Mouse (Mus musculus): Measurements from ENCODE around the gene Gm20388. TPM values are rescaled to one million over a fixed set of nuclear protein-coding genes. Genes with fewer than 3 reads are reported as not detected.
A peak's percentile ranks its signal among the peaks of the same experiment; 100 is the strongest.

Gm20388 gene
- polyA plus RNA-seq, 1 experiment from 2014 or later: not detected

GRCm38 (mm10) chr8:121678696-121679095 is 1768.1 kb downstream of the Gm20388 start:
- 67% methylated on average over 5 of the region's 5 CpGs for WGBS
- H3K9me3 ChIP-seq: no peaks in the 10 kb centered on the region

DNA sequence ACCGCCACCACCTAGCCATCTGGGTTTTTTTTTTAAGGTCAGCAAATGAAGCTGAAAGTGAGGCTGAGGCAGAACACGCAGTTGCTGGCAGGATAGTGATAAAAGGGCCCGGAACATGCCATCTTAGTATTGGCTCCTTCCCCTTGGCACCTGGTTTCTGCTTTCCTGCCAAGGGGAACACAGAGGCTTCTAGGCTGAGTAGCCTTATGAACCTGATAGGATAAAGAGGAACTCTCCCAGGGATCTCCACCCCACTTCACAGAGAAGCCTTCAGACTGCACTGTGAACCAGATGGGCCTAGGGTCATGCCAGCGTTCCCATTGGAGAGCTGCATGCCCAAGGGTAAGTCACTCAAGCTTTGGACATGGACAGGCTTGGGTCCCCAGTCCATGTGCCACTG is 1770.3 kb downstream of the Gm20388 start:
- 83% methylated on average over 4 of the region's 4 CpGs for WGBS
- H3K9me3 ChIP-seq: no peaks in the 10 kb centered on the region
- ATAC-seq (replicated peaks): no peak
- no peak overlapping the region for H3K27ac ChIP-seq (replicated peaks)
- no peaks in the 10 kb centered on the region for H3K4me1 ChIP-seq
- H3K36me3 ChIP-seq: no peaks in the 10 kb centered on the region
- no peak overlapping the region for H3K4me2 ChIP-seq (replicated peaks)
- no peak overlapping the region for H3K4me3 ChIP-seq
- H3K27me3 ChIP-seq: no peaks in the 10 kb centered on the region
- H3K9ac ChIP-seq (replicated peaks): no peak overlapping the region

More at GRCm38 (mm10) chr8:121678696-121679095, 1768.1 kb downstream of the Gm20388 start:
- H3K4me3 ChIP-seq: no peak overlapping the region
- H3K4me2 ChIP-seq (replicated peaks): no peak overlapping the region
- H3K4me1 ChIP-seq: no peaks in the 10 kb centered on the region
- no peaks in the 10 kb centered on the region for H3K36me3 ChIP-seq
- no peak overlapping the region for H3K27ac ChIP-seq (replicated peaks)
- no peak overlapping the region for H3K9ac ChIP-seq (replicated peaks)
- H3K27me3 ChIP-seq: no peaks in the 10 kb centered on the region
- no peak for ATAC-seq (replicated peaks)

DNA sequence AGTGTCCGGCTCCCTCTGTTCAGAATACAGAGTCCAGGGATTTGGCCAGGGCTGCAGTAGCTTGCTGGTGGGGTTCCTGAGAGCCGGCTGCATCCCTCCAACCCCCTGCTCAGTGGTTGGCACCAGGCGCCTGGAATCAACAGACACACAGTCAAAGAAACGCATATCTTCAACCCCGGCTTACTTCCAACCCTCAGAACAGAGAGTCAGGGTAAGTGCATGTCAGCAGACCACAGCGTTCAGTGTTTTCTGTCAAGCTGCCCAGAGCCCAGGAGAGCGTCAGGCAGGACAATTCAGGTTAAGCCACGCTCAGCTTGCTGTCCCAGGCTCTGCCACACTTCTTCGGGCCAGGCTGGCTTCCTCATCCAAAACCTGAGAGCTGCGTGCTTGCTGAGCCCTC is 1770.8 kb downstream of the Gm20388 start:
- ATAC-seq (replicated peaks): no peak
- H3K4me2 ChIP-seq (replicated peaks): no peak overlapping the region
- H3K36me3 ChIP-seq: no peaks in the 10 kb centered on the region
- no peak overlapping the region for H3K4me3 ChIP-seq
- no peaks in the 10 kb centered on the region for H3K4me1 ChIP-seq
- WGBS: 59% methylated on average over 10 of the region's 10 CpGs
- no peak overlapping the region for H3K9ac ChIP-seq (replicated peaks)
- H3K9me3 ChIP-seq: no peaks in the 10 kb centered on the region
- H3K27me3 ChIP-seq: no peaks in the 10 kb centered on the region
- H3K27ac ChIP-seq (replicated peaks): no peak overlapping the region

DNA sequence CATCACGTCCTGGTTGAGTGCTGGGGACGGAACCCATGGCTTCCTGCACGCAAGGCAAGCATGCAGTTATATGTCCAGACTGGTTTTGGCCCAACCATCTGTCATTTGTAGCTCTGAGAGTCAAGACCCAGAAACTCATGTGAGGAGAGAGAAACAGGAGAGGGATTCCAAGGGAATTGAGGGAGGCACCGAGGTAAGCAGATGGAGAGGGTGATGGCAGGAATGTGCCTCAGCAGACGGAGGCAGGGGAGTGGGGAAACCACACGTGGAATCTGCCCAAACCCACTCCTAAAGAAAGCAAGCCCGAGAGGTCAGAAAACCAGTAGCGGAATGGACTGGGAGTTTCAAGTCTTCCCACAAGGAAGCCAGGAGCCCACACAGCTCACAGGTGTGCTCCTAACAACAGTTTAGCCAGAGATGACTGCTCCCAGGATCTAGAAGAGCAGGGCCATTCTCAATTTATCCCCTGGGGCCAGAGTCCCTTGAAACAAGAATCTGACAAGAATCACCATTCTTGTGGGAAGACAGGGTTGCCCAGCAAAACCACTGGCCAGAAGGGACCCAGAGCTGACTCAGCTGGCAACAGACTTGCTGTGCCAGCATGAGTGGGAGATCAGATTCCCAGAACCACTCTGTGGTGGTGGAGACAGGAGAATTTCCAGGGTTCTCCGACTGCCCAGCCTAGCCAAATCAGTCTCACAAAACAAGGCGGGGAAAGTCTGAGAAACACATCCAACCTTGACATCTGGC is 1772.6 kb downstream of the Gm20388 start:
- Histone ChIP-seq H3K27me3 (no peaks in the 10 kb centered on the region), H3K9ac (replicated peaks) (no peak overlapping the region), H3K4me2 (replicated peaks) (no peak overlapping the region), H3K4me3 (no peak overlapping the region), H3K4me1 (peaks cover 11% of the 10 kb centered on the region), H3K27ac (replicated peaks) (no peak overlapping the region), H3K36me3 (no peaks in the 10 kb centered on the region), H3K9me3 (no peaks in the 10 kb centered on the region)
- no peak for ATAC-seq (replicated peaks)
- 77% methylated on average over 10 of the region's 10 CpGs for WGBS

DNA sequence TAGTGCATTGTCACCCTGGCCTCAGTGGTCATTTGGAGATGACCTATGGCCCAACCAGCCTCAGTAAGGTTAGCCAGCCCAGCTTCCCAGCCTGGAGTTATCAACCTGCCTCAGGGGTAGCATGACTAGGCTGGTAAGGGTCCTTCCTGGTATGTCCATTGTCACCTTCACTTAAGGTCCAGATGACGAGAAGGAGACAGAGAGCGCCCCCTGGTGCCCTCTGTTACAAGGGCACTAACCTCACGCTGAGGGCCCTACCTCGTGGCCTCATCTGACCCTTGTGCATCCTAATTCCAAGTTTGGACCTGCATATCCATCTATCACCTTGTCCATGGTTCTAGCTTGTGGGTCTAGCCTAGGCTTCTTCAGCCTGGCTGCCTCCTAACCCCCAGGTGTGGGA is 1774.8 kb downstream of the Gm20388 start:
- Histone ChIP-seq H3K27ac (replicated peaks) (no peak overlapping the region), H3K4me3 (no peak overlapping the region), H3K27me3 (no peaks in the 10 kb centered on the region), H3K4me2 (replicated peaks) (no peak overlapping the region), H3K9me3 (no peaks in the 10 kb centered on the region), H3K4me1 (peaks cover 14% of the 10 kb centered on the region), H3K9ac (replicated peaks) (no peak overlapping the region), H3K36me3 (no peaks in the 10 kb centered on the region)
- WGBS: 17% methylated on average over 4 of the region's 4 CpGs
- no peak for ATAC-seq (replicated peaks)

DNA sequence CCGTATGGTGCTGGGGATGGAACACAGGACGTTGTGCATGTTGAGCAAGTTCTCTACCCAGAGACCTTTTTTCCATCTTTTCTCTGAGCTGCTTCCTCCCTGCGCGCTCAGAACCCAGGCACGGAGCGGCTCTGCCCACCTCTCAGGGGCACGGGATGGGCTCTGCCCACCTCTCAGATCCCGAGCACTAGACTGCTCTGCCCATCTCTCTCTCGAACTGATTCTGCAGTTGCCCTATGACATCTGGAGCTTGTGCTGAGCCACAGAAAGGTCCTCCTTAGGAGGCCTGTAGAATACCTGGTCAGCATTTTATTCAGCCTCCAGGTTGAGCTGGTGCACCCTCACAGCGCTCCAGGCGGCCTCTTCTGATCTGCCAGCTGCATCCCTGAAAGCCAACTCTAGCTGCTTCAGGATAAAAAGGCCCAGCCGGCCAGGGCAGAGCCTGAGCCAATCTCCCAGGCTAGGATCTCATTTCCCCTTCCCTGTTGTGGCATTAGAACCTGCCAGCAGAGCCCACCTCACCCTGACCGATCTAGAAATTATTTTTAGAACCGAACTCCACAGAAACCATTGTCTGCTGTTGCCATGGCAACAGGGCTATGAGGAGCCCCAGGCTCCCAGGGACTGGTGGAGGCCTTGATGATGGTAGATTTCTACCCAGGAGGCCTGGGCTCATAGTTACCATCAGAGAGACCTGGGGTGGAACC is 1777.0 kb downstream of the Gm20388 start:
- ATAC-seq (replicated peaks): peak; percentile 59

DNA sequence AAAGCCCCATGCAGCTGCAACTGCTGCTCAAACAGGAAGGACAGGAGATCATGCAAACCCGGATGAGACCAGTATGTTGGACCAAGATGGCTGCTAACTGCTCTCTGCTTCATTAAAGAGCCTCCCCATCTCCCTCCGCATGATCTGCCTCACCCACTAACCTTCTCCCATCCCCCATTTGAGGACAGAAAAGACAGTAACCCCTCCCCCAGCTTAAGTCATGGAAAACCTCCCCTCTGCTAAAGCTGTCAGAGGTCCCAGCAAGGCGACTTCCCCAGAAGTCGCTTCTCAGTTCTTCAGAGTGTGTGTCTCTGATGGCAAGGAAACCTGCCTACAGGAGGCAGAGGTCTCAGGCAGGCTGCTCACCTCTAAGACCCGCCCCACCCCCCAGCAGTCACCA is 1777.9 kb downstream of the Gm20388 start:
- 41% methylated on average over 5 of the region's 5 CpGs for WGBS
- H3K9ac ChIP-seq (replicated peaks): no peak overlapping the region
- ATAC-seq (replicated peaks): no peak

More for the DNA sequence above, 1777.0 kb downstream of the Gm20388 start:
- H3K4me2 ChIP-seq (replicated peaks): no peak overlapping the region
- peaks cover 14% of the 10 kb centered on the region for H3K4me1 ChIP-seq
- H3K9me3 ChIP-seq: no peaks in the 10 kb centered on the region
- no peak overlapping the region for H3K4me3 ChIP-seq
- 48% methylated on average over 14 of the region's 14 CpGs for WGBS
- no peaks in the 10 kb centered on the region for H3K36me3 ChIP-seq
- H3K27ac ChIP-seq (replicated peaks): peak overlapping the region; percentile 89
- H3K27me3 ChIP-seq: no peaks in the 10 kb centered on the region
- 0 out of 2 replicates have a peak overlapping the region, but pooled peaks have one; percentile 22 for H3K9ac ChIP-seq (replicated peaks)

GRCm38 (mm10) chr8:121694453-121694852 is 1783.8 kb downstream of the Gm20388 start:
- Histone ChIP-seq H3K9me3 (no peaks in the 10 kb centered on the region), H3K27me3 (no peaks in the 10 kb centered on the region), H3K4me3 (no peak overlapping the region), H3K4me2 (replicated peaks) (no peak overlapping the region), H3K27ac (replicated peaks) (no peak overlapping the region), H3K9ac (replicated peaks) (no peak overlapping the region), H3K4me1 (peaks cover 15% of the 10 kb centered on the region), H3K36me3 (no peaks in the 10 kb centered on the region)
- 53% methylated on average over 4 of the region's 4 CpGs for WGBS
- no peak for ATAC-seq (replicated peaks)

More for the DNA sequence above, 1777.9 kb downstream of the Gm20388 start:
- Histone ChIP-seq H3K36me3 (no peaks in the 10 kb centered on the region), H3K4me1 (peaks cover 14% of the 10 kb centered on the region), H3K9me3 (no peaks in the 10 kb centered on the region), H3K27me3 (no peaks in the 10 kb centered on the region), H3K27ac (replicated peaks) (peak overlapping the region; percentile 89), H3K4me2 (replicated peaks) (no peak overlapping the region), H3K4me3 (no peak overlapping the region)

DNA sequence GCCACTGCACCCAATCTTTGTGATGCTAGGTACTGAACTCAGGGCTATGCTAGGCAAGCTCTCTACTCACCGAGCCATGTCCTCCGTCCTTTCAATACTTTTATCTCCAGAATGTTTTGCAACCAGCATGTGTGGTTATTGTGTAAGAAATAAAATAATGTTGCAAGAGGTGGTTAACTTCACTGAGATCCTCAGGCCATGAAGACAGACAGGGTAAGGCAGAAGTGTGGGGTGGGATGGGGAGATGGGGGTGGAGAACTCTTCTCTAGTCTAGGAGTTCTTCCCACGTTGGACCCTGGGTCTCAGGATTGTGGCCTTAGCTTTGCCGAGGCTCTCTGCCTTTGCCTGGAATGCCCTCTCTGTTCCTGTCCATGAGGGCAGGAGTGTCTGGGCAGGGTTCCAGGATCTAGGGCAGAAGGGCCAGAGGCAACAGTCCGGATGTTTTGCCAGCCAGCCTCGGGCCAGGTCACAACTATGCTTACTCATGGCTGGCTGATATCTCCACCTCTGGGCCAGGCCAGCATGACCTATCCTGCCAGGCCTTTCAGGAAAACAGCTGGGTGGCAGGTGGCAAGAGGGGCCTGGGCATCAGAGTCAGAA is 1785.0 kb downstream of the Gm20388 start:
- H3K27ac ChIP-seq (replicated peaks): no peak overlapping the region
- no peak for ATAC-seq (replicated peaks)

DNA sequence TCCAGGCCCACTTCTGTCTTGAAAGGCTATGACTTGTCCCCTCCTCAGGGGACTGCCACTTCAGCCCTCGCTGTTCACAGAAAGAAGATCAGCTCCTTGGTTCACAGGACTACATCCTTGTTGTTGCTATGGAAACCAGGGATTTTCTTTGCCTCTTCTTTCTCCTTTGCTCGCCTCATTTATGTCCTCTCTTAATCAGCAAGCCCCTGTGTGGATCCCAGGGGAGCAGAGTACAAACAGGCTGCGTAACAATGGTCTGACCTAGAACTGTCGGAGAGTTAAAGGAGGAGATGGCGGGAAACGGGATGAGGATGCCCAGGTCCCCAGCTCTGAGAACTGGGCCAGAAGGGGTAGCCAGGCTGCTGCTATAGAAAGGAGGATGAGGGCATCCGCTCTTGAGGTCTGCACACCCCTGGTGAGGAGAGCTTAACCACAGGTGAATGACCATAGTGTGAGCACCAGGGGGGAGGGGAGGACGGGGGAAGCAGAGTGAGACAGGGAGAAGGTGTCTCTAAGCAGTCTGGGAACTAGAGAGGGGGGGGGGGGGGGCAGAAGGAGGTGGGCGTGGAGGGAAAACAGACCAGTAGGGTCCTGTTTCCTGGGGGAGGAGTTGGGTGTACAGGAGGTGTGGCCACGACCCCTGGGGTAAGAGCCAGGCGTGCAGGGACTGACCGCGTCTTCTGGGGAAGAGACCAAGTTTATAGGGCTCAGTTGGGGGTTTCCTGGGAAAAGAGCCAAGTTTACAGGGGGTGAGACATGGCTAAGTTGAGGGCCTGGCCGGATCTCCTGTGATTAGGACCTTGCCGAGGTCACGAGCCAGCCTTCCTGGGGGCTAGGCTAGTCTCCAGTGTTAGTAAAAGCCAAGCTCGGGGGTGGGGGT is 1787.3 kb downstream of the Gm20388 start:
- Histone ChIP-seq H3K9me3 (no peaks in the 10 kb centered on the region), H3K4me1 (peaks cover 15% of the 10 kb centered on the region), H3K27ac (replicated peaks) (peak overlapping the region; percentile 64), H3K36me3 (no peaks in the 10 kb centered on the region), H3K9ac (replicated peaks) (no peak overlapping the region), H3K4me2 (replicated peaks) (peak overlapping the region; percentile 37), H3K27me3 (no peaks in the 10 kb centered on the region), H3K4me3 (no peak overlapping the region)
- ATAC-seq (replicated peaks): peak; percentile 39
- WGBS: 3% methylated on average over 17 of the region's 17 CpGs

More for the DNA sequence above, 1785.0 kb downstream of the Gm20388 start:
- no peaks in the 10 kb centered on the region for H3K27me3 ChIP-seq
- H3K4me3 ChIP-seq: no peak overlapping the region
- H3K4me2 ChIP-seq (replicated peaks): no peak overlapping the region
- no peak overlapping the region for H3K9ac ChIP-seq (replicated peaks)
- no peaks in the 10 kb centered on the region for H3K36me3 ChIP-seq
- WGBS: 80% methylated on average over 6 of the region's 6 CpGs
- no peaks in the 10 kb centered on the region for H3K9me3 ChIP-seq
- peaks cover 15% of the 10 kb centered on the region for H3K4me1 ChIP-seq

DNA sequence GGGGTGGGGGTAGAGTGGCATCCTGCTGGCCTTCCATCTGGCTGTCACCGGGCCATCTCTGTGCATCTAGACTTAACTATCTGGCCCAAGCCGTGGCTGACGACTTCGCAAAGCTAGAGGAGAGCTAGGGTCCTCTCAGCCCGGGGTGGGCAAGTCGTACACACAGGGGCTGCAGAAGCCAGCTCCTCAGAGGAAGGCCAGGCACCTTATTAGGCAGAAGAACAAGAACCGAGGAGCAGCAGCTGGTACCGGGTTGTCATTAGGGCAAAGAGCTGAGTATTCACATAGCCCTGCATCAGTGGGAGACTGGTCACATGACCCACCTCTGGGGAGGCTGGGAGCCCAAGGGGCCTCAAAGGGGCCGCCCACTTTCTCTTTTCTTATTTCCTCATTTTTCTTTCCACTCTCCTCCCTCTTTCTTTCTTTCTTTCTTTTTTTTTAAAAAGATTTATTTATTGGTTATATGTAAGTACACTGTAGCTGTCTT is 1788.0 kb downstream of the Gm20388 start:
- Histone ChIP-seq H3K9ac (replicated peaks) (no peak overlapping the region), H3K4me2 (replicated peaks) (peak overlapping the region; percentile 37; the same call in 1 of the 2 replicates), H3K36me3 (no peaks in the 10 kb centered on the region), H3K4me3 (no peak overlapping the region), H3K9me3 (no peaks in the 10 kb centered on the region), H3K4me1 (peaks cover 15% of the 10 kb centered on the region), H3K27me3 (no peaks in the 10 kb centered on the region), H3K27ac (replicated peaks) (peak overlapping the region; percentile 28; the same call in 1 of the 2 replicates)
- ATAC-seq (replicated peaks): peak; percentile 41; the same call in 1 of the 2 replicates
- 8% methylated on average over 9 of the region's 9 CpGs for WGBS

All from forebrain, embryonic 15.5 days (tissue).